Mouse (Mus musculus) stomach, postnatal 0 days (tissue): ENCODE data around the gene Ddx39.

ENCODE experiments used
- CTCF ChIP-seq: IDR thresholded peaks from 2 replicates; pipeline ENCODE4 v1.5.1; 2016; ENCODE audit warnings: antibody characterized with exemption, low read depth, mild to moderate bottlenecking, moderate library complexity
- EP300 ChIP-seq: optimal IDR thresholded peaks from 2 replicates; pipeline ENCODE3; 2016; ENCODE audit warnings: antibody characterized with exemption

DNA sequence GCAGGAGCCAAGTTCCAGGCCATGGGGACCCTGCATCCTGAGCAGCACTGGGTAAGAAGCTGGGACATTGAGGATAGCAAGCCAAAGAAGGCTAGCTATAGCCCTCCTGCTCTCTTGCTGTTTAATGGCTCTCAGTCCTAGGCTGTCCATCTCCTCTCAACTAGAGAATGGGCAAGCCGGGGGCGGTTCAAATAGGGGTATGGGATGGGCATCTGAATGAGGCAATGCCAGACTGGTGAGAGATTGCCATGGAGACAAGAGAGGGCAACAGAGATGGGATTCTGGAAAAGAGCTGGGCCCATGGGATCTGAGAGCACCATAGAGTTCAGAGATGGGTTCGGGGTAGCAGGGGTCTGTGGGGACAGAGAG lies 48.1 kb upstream of the Ddx39 start:
- TF ChIP-seq CTCF: no peak; the same call in 1 of the 2 replicates
- TF ChIP-seq EP300: no peak
